Mouse (Mus musculus) left cerebral cortex, adult 11 months (tissue): ENCODE data around the gene Unc45b.
"Not testable (repeated sequence)": the region's sequence is repeated elsewhere in the genome, so short reads cannot be mapped to it uniquely, and the experiment has no call there.

Experiments
- DNase-seq: peaks from one replicate; pipeline ENCODE4 v3.0.0; 2022; ENCODE audit warnings: low spot score

The Unc45b gene

DNA sequence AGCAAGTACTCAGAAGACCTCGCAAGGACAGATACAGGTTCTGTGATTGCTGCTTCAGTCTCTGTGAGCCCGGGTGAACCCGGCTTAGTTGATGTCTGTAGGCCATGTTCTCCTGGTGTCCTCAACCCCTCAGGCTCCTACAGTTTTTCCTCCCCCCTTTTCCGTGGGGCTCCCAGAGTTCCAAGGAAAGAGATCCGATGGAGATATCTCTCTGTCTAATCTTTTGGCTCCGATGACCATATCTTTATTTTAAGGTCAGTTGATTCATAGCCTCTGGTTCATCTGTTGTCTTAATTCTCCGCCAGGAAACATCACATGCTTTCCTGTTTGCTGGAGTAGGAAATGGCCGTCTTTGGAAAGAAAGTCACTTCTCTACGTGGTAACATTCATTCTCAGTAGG, 38.7 kb downstream of the Unc45b start:
- DNase-seq: no peak

- DNase-seq: no peak
These were observed 40.6 kb downstream of the Unc45b start, which contains the start of gene Slfn5 for GRCm38 (mm10) chr11:82950736-82951481. Gene Slfn5 (plus strand): TSS chr11:82951349.

DNA sequence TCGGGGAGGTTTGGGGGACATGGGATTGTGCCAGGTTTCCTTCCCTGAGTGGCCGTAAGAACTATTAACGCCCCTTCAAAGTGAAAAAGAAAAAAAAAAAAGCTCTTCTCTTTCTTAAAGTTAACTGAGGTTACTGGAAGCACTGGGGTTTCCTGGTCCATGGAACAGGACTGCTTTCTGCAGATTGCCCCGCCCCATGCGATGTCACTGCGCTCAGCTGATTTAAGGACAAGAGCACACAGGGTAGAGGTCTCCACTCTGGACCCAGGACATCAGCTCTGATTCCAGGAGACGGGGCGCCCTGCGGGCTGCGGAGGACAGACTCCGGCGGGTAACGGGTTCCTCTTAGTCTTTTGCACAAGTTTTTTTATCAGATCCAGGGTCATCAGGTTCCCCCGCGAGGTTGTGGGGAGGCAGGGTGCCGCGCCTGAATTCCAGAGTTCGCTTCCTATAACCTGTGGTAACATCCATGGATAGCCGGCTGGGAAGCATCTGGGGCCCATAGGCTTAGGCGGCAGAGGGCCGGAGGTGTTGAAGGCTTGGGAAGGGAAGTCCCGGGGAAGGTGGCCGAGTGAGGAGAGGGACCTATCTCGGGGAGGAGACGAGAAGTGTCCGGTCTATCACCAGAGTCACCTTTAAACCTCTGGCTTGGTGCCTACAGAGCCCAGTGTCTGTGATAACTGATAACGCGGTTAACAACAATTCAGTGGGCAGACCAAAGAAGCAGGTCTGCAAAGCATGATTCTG, 41.7 kb downstream of the Unc45b start:
- DNase-seq: no peak

GRCm38 (mm10) chr11:82952612-82953542, 42.5 kb downstream of the Unc45b start:
- no peak for DNase-seq

- DNase-seq: no peak
These were observed 44.3 kb downstream of the Unc45b start for GRCm38 (mm10) chr11:82954631-82955030.

- DNase-seq: no peak
These were observed 46.6 kb downstream of the Unc45b start for GRCm38 (mm10) chr11:82956925-82957324.

DNA sequence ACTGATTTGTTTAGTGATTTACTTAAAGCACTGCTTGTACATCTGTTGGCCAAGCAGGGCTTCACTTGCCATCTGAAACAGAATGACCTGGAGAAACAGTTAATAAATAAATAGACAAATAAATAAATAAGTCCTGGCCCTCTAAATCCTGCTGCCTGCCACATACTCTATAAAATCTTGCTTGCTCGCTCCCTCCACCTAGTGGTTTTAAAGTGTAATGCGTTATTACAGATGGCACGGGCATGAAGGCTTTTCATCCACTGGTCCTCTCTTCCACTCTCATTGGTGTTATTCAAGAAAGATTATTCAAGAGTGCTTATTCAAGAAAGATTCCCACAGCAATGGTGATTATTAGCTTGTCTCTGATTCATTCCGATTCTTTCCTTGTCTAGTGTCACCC, 49.3 kb downstream of the Unc45b start:
- DNase-seq: no peak

DNA sequence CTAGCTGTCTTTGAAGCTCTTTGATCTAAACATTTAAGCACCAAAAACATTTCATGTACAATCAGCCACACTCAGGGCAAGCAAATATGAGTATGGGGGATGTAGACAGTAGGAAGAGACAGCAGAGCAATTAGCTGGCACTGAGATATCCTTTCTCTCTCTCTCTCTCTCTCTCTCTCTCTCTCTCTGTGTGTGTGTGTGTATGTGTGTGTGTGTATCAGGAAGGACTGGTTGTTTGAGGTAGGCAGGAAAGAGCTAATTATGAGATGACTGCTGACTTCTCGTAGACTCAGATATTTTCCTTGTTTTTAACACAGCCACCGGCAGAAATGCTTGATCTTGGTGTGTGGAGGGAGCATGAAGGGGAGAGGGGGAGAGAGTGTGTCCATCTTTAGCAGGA, 51.4 kb downstream of the Unc45b start:
- DNase-seq: no peak

DNA sequence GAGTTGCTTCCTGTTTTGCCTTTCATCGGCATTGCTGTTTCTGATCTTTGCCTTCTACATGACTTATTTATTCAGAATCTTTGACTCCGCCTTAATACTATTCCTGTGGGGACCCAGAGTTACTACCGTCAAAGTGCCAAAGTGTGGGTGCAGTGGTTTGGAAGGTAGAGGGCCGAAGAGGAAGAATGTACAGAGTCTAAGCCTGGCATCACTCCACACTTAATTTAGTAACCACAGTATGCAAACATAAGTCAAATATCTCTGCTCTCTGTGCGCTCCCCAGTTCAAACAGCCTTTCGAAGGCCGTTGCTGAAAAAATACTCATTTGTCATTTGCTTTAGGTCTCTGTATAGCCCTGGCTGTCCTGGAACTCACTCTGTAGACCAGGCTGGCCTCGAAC, 51.9 kb downstream of the Unc45b start:
- DNase-seq: no peak

GRCm38 (mm10) chr11:82970712-82971589, 60.6 kb downstream of the Unc45b start:
- no peak for DNase-seq

GRCm38 (mm10) chr11:82971590-82971974, 61.2 kb downstream of the Unc45b start:
- no peak for DNase-seq

GRCm38 (mm10) chr11:82973916-82974315, 63.6 kb downstream of the Unc45b start:
- no peak for DNase-seq

DNA sequence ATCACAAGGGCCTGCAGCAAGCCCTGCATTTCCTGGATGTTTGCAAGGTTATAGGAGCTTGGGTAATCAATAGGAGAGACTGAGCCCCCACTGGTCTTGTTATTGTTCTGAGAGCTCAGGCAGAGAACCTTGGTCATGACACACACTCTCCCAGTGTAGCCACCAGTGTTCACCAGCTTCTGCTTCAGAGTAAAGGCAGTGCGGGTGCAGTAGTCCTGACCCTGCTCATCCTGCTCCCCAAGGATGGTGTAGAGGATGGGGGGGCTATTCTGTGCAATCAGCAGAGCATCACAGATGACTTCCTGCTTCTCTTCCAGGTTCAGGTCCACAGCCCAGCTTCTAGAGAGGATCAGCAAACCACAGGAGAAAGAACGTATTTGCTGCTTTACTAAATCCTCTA, 72.1 kb downstream of the Unc45b start:
- not testable (repeated sequence) for DNase-seq

DNA sequence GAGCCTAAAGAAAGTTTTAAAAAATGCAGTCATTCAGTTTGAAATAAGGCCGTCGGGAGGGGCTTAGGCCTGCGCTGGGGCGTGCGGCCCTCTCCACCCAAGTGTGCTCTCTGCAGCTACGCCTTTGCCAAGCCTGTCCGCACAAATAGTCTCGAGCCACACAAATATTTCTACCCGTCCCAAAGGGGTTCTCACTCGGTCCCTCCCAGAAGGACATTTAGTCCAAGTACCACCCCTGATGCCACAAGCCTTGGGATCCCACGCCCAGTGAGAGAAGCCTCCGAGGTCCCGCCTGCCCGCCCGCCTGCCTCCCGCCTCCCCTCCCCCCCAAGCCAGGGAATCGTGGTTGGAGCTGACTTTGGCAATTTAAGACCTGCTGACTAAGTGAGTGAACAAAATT, 72.8 kb downstream of the Unc45b start:
- no peak for DNase-seq

DNA sequence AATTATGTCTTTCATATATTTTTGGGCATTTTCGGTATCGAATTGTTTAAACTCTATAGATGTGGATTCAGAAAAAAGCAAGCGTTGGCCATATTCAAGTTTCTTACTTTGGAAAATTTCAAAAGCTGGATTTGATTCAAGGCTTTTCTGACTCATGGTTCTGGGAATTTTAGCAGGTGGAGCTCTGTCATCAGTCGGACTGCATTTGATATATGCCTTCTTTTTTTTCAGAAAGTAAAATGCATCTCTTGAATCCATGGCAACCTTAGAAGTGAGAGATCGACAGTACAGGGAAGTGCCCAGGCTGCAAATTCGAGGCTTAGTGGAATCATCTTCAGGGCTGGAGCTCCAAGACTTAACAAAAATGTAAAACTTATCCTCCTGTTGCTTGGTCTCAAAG, 77.3 kb downstream of the Unc45b start:
- DNase-seq: no peak

DNA sequence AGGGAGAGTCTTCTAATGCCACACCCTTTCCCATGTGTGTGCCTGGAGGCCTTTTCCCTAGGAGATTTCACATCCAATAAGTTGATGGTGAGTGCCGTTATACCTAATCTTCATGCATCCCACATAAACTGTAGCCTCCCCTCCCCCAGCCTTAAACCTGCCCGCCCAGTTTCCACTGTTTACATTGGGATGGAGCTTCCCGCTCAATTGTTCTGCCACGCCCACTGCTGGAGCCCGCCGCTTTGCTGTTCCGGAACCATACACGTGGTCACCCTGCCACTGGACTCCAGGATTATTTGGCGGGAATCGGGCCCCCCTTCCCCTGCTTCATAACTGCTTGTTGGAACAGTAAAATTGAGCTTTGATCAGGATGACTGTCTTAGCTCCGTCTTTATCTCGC, 79.0 kb downstream of the Unc45b start:
- no peak for DNase-seq

- not testable (repeated sequence) for DNase-seq
These were observed 80.4 kb downstream of the Unc45b start for GRCm38 (mm10) chr11:82990612-82991385.

- no peak for DNase-seq
These were observed 81.3 kb downstream of the Unc45b start, which contains the start of gene Slfn9 for GRCm38 (mm10) chr11:82991469-82992166. Gene Slfn9 (minus strand): TSS chr11:82991830.
